Mouse (Mus musculus) embryonic fibroblast, embryonic 13.5 days (primary cell): ENCODE measurements around the gene Orai3. TPM values are rescaled to one million over a fixed set of nuclear protein-coding genes. Genes with fewer than 3 reads are reported as not detected.

Source experiments
- H3K27ac ChIP-seq: 2 replicates; pipeline ENCODE4 v1.5.1; 2012; ENCODE audit warnings: low read length, control low read depth, inconsistent platforms; ENCODE audit not compliant: insufficient read depth
- H3K4me1 ChIP-seq: 2 replicates; pipeline ENCODE4 v1.6.1; 2011; ENCODE audit warnings: low read length; ENCODE audit not compliant: control insufficient read depth, insufficient read depth
- H3K4me3 ChIP-seq: 2 replicates; pipeline ENCODE4 v1.5.1; 2011; ENCODE audit warnings: mild to moderate bottlenecking, control low read depth, low read length; ENCODE audit not compliant: insufficient read depth
- CTCF ChIP-seq: IDR thresholded peaks from 2 replicates; pipeline ENCODE4 v1.5.1; 2011; ENCODE audit warnings: mild to moderate bottlenecking, control low read depth, low read length, moderate library complexity, borderline replicate concordance; ENCODE audit not compliant: insufficient read depth
- POLR2A ChIP-seq: IDR thresholded peaks from 2 replicates; pipeline ENCODE4 v1.6.1; 2011; ENCODE audit warnings: low read depth, mild to moderate bottlenecking, control low read depth, low read length, moderate library complexity
- polyA plus RNA-seq: library from polyadenylated mRNA; stranded (reverse); fragments of >200 nt; gene quantifications from 2 replicates; pipeline ENCODE4 v1.2.4, GENCODE M21; 2011; ENCODE audit warnings: low read depth; ENCODE audit not compliant: missing spikeins, insufficient read length

The Orai3 gene
- polyA plus RNA-seq, 1 experiment = 19.8 TPM

DNA sequence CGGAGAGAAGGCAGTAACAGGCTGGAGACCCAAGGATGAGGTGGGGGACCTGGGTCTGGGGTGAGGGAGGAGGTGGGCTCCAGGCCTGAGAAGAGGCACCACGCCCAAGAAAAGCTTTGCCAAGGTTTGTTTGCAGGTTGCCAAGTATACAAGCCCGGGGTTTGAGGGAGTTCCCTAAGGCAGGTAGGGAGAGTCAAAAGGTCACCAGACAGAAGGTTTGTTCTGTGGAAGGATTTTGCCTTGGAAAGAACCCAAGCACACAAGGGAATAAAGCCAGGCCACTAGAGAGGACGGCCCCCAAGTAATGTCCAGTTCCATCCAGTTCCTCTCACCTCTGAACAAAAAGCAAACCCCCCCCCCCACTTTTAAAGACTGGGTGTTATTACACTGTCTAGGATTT lies 41.6 kb downstream of the Orai3 start:
- TF ChIP-seq CTCF (no peak), POLR2A (no peak)
- Histone ChIP-seq H3K4me3 (no peak overlapping the region), H3K4me1 (no peaks in the 10 kb centered on the region), H3K27ac (no peak overlapping the region)

DNA sequence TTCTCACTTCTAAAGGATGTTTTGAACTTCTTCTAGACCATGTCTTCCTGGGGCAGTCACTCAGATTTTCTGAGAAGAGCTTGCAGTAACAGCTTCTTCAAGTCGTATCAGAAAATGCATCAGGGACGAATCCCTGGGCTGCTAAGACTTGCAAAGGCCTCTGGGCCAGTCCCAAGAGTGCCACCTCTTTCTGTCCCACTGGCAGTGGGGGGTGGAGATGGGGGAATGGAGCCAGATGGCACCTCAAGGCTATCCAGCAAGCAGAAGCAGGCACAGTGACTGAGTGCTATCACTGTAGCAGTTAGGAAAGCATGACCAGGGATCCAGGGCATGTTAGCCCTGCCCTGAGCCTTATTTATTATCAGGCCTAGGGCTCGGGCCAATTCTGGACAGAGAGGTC lies 42.7 kb downstream of the Orai3 start:
- no peak overlapping the region for H3K27ac ChIP-seq
- H3K4me1 ChIP-seq = no peaks in the 10 kb centered on the region
- no peak overlapping the region for H3K4me3 ChIP-seq
- no peak for TF ChIP-seq POLR2A

DNA sequence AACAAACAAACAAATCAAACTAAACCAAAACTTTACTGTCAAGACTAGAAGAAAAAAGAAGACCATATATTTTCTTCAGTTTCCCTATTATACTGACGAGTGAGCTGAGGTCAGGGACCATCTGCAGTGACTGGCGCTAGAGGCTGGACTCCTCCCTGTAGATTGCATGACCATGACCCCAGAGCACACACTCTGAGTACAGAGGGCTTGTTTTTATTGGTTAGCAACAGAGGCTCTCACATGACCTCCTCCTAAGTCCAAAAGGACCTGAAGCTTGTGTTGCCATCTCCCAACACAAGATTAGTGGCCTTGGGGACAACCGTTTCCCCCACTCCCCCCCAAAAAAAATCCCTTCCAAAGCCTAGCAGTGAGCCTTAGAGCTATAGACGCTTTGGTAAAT lies 44.2 kb downstream of the Orai3 start:
- Histone ChIP-seq H3K4me1 (no peaks in the 10 kb centered on the region), H3K27ac (no peak overlapping the region), H3K4me3 (no peak overlapping the region)
- TF ChIP-seq POLR2A (no peak), CTCF (no peak)

DNA sequence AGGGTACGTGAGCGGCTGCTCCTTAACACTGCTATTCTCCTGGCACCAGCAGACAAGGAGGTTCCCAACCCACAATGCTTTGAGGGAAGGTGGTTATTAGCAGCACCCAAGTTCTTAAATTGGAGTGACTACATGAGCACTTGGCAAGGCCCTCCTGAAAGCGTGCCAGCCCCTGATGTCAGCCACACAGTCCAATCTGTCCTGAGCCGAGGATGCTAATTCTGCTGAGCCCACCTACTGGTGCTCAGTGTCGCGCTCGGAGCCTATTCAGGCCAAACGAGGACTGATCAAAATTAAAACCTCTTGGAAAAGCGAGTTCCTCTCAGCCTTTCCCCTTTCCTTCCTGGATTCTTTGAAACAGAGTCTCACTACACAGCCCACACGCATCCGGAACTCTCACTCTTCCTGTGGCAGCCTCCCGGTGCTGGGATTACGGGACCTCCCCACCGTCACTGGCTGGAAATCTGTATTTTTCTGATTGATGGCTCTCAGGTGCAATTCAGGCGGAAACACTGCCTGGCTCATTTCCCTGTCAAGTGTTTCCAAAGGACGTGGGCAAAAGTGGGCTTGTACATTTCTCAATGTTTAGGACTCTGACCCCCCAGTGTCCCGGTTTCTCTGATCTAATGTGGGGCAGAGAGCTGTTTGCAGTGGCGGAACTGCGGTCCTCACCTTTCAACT lies 44.8 kb downstream of the Orai3 start:
- TF ChIP-seq POLR2A (no peak), CTCF (no peak)
- Histone ChIP-seq H3K4me1 (no peaks in the 10 kb centered on the region), H3K27ac (no peak overlapping the region), H3K4me3 (no peak overlapping the region)

DNA sequence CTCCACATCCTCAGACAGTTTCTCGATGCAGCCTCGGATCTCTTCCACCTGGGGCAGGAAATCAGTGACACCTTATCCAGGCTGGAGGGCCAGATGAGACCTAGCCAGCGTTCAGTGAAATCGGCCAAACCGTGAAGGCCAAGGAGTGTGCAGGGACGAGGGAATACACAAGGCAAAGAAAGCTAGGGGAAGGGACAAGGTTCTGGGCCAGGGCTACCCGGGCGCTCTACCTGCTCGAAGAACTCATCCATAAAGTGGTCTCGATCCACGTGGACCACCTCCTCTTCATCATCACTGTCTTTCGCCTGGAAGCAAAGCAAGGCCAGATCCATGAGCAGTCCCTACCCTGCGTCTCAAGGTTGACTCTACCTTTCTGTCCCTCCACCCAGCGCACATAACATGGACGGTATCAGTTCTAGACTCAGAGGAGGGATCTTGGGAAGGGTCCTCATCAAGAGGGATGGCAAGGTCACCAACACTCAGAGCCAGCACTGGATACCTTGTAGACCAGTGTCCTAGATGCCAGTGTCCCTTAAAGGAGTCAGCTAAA lies 45.6 kb downstream of the Orai3 start:
- H3K4me3 ChIP-seq = no peak overlapping the region
- TF ChIP-seq POLR2A = no peak
- TF ChIP-seq CTCF = no peak
- no peak overlapping the region for H3K27ac ChIP-seq
- no peaks in the 10 kb centered on the region for H3K4me1 ChIP-seq

DNA sequence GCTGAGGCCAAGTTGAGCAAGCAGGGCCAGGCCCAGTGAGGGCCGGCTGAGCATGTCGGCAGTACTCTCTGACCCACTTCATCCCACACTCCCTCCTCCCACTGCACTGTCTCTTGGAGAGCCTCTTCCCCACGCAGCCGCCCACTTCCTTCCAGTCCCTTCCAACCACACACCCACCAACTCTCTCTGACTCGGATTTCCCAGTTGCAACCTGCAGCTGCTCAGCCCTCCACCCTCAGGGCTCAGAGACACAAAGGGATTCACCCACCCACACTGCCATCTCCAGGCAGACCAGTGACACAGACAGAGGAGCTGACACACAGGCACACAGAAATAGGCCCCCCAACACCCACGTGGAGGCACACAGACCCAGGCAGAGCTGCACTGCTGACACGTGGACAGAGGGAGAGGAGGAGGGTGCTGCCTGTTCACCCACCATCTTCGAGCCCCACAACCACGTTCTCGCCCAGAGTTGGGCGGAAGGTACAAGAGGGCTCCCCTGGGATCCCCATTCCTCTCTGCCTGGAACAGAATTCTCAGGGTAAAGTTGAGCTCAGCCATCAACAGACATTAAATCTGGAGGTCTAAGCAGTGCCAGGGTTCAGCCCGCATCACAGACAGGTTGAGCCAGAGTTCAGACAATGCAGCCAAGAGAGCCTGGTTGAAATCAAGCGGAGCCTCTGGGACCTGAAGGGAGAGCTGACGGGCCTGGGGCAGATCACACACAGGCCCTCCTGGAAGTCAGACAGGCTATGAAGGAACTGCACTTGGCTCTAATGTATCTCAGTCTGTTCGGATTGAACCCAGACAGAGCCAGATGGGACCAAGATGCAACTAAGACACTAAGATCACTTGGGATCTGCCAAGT lies 46.6 kb downstream of the Orai3 start:
- Histone ChIP-seq H3K4me1 (no peaks in the 10 kb centered on the region), H3K4me3 (no peak overlapping the region), H3K27ac (no peak overlapping the region)
- no peak for TF ChIP-seq CTCF
- no peak for TF ChIP-seq POLR2A

DNA sequence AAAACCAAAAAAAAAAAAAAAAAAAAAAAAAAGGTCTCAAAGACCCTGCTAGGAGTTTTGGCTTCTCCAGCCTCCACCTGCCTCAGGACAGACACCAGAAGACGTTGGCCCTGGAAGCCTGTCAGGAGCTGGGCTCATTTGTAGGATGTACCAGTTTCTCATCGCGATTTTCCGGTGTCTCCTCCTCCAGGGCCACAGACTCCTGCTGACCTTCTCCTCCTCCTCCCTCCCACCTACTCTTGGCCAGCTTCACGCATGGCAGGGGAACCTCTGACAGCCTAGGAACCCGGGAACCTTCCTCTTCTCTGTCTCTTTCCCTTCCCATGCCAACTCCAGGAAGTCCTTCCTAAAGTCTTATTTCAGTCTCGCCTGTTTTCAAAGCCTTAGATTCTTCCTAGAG lies 47.4 kb downstream of the Orai3 start:
- Histone ChIP-seq H3K4me1 (no peaks in the 10 kb centered on the region), H3K4me3 (no peak overlapping the region), H3K27ac (no peak overlapping the region)
- no peak for TF ChIP-seq POLR2A
- TF ChIP-seq CTCF = no peak

DNA sequence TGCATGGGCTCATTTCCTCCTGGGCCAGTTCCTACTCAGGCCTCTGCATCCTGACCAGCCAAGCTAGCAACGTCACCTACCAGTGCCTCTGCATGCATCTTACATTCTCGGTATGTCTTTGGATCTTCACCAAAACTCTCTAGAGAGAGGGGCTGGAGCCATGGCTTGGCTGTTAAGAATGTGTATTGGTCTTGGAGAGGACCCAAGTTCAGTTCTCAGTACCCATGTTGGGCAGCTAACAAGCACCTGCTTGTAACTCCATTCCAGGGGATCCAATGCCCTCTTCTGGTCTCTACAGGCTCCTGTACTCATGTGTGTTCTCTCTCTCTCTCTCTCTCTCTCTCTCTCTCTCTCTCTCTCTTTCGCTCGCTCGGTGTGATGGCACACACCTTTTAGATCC lies 48.2 kb downstream of the Orai3 start:
- TF ChIP-seq CTCF (no peak), POLR2A (no peak)
- H3K4me1 ChIP-seq = no peaks in the 10 kb centered on the region
- no peak overlapping the region for H3K4me3 ChIP-seq
- H3K27ac ChIP-seq = no peak overlapping the region

DNA sequence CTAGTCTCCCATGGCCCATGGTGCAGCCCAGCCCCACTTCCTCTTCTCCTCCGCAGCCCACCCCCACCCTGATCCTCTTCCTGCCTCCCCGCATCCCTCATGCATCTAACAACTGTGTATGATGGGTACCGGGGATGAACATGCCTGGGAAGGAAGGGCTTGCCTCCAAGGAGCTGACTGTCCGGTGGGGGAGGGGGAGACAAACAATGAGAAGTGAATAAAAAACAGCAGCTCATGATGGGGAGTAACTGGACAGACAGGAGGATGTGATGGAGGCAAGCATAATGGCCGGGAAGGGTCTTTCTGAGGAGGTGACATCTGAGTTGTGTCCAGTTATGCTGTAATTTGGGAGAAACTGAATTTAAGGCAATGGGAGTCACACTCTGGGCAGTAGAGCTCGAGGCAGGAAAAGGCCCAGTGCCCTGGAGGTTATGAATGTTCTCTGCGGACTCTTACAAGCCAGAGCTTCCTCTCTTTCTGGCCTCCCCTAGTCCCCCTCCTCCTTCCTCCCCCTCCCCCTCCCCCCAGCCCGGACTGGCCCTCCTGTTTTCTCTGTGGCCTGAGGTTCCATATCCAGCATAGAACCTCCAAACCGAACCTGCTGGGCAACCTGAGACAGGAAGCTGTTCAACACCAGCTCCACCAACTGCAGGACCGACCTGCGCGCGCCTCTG lies 51.4 kb downstream of the Orai3 start:
- no peak for TF ChIP-seq CTCF
- H3K27ac ChIP-seq = no peak overlapping the region
- no peak overlapping the region for H3K4me3 ChIP-seq
- no peaks in the 10 kb centered on the region for H3K4me1 ChIP-seq

DNA sequence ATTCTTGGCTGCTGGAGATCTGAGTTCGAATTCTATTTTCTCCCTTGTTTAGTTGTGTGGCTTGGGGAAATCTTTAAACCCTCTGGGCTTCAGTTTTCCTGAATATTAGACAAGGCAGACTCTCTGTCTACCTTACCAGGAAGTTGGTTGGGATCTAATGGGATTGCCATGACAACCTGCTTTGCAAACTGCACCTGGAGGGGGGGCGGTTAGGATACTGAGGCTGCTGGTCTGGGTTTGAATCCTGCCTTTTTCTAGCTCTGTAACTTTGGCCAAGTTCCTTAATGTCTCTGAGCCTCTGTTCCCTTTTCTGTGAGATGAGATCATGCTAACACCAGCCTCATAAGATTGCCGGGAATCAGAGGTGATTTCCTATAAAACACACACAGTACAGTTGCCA lies 52.9 kb downstream of the Orai3 start:
- no peaks in the 10 kb centered on the region for H3K4me1 ChIP-seq
- no peak overlapping the region for H3K4me3 ChIP-seq
- TF ChIP-seq POLR2A = no peak
- TF ChIP-seq CTCF = no peak
- no peak overlapping the region for H3K27ac ChIP-seq
